Mouse (Mus musculus) heart, postnatal 36 days (tissue): ENCODE measurements around the gene Ift52. TPM values are rescaled to one million over a fixed set of nuclear protein-coding genes. Genes with fewer than 3 reads are reported as not detected.
"Not testable (repeated sequence)": the region's sequence is repeated elsewhere in the genome, so short reads cannot be mapped to it uniquely, and the experiment has no call there.

Experiments
- DNase-seq, 2 experiments: peaks; one replicate each; pipeline ENCODE4 v3.0.0; 2021 to 2022
- intact Hi-C: fragments of 180-260 bp; cut with DNase I; formaldehyde crosslinking; loops from one replicate; pipeline ENCODE4 v1.15.1; 2025
- total RNA-seq, 2 experiments: library from RNA; stranded (reverse); gene quantifications; 2 replicates each; pipeline ENCODE4 v1.2.3; 2021

The Ift52 gene
- total RNA-seq, 2 experiments from 2014 or later = 21.0 to 22.2 TPM

DNA sequence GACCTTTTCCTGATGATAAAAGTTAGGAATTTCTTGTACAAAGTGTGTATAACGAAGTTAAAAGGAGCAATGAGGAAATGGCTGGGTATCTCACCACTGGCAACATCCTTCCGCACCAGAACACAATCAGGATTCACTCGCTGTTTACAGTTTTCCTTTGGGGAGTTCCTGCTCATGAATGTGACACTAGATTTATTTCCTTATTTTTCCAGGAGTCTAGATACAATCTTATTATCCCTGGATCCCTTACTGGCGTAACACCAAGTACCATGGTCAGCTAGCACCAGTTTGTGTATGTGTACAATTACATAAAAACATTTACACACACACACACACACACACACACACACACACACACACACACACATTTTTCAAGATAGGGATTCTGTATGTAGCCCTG, 9.9 kb upstream of the Ift52 start:
- no peak for DNase-seq
- intact Hi-C loops = no loop called here

DNA sequence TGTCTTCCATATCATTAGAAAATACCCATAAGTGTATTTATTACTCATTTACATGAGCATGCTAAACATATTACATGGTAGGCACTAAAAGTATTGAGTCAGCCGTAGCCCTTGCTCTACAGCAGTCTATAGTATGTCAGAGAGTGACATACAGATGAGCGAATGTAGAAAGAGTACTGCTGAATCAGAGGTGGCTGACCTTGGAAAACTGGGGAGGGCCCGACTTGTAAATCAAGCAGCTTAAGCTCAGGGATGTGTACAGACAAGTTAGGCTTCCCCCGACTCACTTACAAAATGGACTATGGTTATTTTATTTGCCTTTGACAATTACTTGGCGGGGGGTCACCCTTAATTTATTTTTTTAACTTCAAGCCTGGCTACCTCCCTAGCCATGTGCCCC, 14.1 kb downstream of the Ift52 start:
- intact Hi-C loops = no loop called here
- no peak for DNase-seq

DNA sequence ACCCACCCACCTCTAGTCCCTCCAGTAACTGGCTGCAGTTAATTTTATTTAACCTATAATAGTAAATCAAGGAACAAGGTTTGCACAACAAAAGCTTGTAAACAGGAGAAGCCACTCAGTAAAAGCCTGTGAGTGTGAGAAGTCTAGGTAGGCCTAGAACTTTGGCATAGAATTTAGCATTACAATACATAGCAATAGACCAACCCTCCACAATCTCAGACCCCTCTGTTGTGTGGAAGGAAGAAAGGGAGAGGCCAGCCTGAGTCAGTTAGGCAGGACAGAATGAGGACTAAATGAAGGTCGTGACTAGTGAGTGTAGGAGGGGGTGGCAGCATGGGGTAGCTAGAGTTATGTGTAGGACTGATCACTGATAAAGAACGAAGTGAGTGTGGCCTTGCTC, 14.6 kb downstream of the Ift52 start:
- DNase-seq = no peak
- intact Hi-C loops = no loop called here

DNA sequence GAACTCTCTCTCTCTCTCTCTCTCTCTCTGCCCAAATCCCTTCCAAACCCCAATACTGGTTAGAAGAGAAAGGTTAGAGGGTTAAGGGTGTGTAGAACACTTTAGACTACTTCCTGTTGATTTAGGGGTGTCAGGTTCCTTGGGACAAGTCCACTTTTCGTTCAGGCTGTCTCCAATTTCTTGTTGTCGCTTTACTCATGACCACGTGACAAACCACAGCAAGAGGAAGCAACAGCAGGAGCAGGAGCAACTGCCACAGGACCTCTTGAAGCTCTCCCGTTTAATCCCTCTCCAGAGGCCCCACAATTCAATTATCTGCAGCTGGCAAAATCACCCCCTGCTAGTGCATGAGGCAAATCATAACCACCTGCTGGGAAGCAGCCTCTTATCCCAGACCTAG, 15.5 kb downstream of the Ift52 start:
- DNase-seq = no peak
- intact Hi-C loops = no loop called here

DNA sequence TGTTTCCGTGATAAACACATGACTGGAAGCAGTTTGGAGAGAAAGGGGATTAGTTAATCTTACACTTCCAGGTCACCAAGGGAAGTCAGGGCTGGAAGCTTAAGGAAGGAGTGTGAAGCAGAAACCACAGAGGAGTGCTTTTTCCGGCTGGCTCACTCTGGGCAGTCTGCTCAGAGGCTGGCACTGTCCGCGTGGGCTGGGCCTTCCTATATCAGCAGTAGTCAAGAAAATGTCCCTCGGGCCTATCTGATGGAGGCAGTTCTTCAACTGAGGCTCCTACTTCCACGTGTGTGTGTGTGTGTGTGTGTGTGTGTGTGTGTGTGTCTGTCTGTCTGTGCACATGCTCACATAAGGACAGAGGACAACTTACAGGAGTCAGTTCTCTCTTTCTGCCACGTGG, 22.8 kb downstream of the Ift52 start:
- no peak for DNase-seq
- intact Hi-C loops = no loop called here

DNA sequence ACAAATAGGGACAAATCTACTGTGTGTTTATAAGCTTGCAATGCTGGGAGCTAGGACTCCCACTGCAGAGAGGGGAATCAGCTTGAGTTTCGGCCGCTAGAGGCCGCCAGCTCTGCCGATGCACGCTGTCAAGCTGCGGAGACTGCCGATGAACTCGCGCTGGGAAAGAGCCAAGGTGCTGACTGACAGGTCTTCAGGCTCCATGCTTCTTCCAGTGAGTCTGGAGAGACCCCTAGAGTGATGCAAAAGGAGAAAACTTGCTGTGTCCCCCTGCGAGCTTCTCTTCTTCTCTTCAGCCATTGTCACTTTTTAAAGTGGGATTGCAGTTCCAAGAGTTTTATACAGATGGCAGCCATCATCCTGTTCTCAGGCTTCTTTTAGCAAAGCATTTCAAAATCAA, 31.0 kb downstream of the Ift52 start:
- peak; percentile 61 to 72 for DNase-seq
- intact Hi-C loops = loop anchor here (1.0 to 5.0 kb wide), 2 partner anchors 282 to 354 kb away; no protein-coding TSS in a partner anchor

DNA sequence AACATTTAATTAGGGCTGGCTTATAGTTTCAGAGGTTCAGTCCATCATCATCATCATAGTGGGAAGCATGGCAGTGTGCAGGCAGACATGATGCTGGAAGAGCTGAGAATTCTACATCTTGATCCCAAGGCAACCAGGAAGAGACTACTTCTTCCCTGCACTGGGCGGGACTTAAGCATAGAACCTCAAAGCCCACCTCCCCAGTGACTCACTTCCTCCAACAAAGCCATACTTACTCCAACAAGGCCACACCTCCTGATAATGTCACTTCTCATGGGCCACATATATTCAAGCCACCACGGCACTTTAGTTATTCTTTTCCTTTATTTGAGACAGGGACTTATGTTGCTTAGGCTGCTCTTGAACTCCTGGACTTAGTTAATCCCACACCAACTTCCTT, 32.0 kb downstream of the Ift52 start:
- intact Hi-C loops = loop anchor here (5.0 kb wide), 1 partner anchor 353 kb away; no protein-coding TSS in a partner anchor

DNA sequence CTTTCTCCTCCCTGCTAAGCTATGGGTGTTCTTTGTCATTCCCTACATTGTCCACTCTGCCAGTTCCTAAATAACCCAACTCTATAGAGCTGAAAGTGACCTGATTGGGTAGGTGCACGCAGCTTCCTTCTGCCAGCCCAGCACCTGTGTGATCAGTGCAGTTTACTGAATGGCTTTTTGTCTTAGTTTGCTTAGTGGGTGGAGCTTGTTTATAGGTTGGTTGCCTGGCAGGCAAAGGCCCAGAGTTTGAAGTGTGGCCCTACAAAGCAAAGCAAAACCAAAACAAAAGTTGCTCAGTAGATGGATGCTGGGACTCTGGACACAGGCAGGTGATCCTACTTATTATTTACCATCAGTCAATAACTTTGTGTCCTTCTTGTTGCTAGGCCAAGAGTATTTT, 34.5 kb downstream of the Ift52 start:
- intact Hi-C loops = no loop called here
- DNase-seq = no peak

More for the DNA sequence above, 32.0 kb downstream of the Ift52 start:
- DNase-seq = no peak

DNA sequence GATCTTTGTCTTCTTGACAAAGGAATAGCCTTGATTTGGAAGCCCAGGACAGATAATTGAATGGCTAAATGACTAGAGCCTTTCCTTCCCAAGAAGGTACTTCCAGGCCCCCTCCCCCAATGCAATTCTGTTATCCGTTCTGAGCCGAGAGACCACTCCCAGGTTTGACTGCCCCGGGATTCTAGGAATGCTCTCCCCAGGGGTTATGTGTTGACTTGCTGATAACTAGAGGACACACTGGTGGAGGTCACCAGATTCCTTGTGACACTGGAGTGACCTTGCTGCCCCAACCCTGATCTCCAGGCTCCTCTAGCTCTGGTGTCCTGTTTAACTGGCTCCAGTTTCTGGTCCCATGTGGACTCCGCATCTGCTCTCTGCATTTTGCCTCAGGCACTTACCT, 34.9 kb downstream of the Ift52 start:
- no peak for DNase-seq
- intact Hi-C loops = no loop called here

DNA sequence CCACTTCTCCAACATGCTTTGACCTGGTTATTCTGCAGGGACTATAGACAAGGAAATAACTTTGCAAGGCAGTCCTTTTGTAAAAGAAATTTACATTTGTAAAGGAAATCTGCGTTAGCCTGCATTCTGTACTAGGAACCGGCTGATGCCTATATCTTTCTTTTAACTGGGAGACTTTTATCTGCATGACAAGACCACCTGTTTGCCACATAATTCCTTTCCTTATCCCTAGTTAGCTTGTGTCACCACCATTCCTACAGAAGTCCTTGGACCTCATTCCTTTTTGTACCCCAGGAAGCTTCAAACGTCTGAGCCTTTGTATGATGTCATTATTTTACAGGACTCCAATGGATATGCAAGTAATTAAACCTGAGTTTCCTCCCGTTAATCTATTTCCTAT, 35.7 kb downstream of the Ift52 start:
- intact Hi-C loops = no loop called here

DNA sequence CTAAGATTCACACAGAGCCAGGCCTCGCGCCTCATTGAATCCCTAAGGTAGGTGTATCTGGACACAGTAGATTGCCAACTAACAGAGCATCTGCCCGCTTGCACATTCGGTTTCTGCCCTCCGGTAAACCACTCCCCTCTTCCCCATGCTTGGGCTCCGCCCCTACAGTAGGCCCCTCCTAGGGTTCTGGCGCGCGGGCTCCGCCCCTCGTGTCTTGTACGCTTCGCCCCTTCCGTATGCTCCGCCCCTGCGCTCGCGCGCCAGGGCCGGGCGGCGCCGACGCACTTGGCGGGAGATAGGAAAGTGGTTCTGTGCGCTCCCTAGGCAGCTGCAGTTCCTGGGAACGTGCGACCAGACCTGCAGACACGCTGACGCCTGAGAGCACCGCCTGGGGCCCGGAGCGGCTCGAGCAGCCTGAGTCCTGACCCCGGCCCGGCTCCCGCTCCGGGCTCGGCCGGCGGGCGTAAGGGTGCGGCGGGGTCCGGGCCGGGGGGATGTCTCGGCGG, 37.2 kb downstream of the Ift52 start, which contains the start of gene Mybl2:
TSS of gene Mybl2 (plus strand) at position 353 of the 506 bp plus-strand sequence.
- intact Hi-C loops = no loop called here
- DNase-seq = peak; percentile 87 to 88

More for the DNA sequence above, 35.7 kb downstream of the Ift52 start:
- DNase-seq = no peak

DNA sequence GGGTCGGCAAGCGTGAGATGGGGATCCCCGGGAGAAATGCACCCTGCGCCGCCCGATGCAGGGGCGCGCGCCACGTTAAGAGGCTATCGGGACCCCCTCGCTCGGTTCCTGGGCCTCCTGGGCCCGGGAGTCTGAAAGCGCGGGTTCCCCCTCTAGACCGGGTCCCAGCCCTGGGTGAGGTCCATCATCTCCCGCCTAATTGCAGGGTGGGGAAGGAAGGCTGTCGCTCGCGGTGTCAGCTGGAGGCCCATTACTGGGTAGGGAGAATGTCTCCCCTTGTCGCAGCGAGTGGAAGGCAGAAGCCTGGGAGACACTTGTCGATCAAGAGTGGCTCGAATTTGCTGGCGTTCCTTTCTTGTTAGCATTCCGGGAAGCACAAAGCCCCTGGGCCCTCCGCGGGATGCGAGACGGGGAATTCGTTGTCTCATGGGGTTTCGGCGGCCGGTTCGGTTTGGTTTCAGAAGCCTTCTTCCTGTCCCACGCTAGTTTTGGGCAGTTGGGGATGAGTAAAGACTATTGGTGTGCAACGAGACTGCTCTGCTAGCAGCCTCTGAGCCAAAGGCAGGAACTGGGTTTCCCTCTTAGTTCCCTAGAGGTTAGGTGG, 37.8 kb downstream of the Ift52 start:
- DNase-seq = peak; percentile 3 to 5
- intact Hi-C loops = no loop called here

DNA sequence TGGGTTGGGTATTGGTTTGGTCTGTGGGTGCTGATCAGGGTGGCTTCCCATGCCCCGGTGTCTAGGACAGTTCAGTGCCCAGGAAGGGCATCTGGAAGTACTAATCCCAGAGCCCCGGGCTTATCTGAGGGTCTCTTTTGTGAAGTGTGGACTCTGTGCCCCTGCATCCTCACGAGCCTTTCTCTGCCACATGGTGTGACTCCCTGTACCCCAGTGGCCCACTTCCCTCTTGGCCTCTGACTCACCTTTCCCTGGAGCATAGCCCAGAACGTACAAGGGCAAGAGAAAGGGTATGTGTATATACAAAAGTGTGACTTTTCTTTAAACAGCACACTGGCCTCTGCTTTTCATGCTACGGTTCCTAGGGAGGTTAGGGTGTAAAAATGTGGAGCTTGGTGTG, 38.6 kb downstream of the Ift52 start:
- intact Hi-C loops = no loop called here
- DNase-seq = no peak

DNA sequence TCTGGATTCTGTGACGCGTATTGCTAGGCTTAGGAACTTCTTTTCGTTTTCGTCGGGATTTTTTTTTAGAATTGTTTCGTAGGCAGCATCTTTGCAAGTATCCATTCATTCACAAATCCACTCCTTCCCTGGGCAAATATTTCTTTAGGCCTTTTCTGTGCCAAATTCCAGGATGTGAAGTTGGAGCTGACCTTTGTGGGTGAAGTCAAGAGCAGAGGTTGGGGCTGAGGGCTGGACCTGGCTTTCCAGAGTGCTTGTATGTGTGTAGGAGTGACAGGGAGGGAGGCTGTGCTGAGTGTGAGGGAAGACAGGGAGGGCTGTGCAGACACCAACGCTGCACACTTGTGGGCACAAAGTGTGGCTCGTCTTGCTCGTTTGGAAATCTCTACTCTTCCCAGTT, 39.4 kb downstream of the Ift52 start:
- intact Hi-C loops = no loop called here
- no peak for DNase-seq

DNA sequence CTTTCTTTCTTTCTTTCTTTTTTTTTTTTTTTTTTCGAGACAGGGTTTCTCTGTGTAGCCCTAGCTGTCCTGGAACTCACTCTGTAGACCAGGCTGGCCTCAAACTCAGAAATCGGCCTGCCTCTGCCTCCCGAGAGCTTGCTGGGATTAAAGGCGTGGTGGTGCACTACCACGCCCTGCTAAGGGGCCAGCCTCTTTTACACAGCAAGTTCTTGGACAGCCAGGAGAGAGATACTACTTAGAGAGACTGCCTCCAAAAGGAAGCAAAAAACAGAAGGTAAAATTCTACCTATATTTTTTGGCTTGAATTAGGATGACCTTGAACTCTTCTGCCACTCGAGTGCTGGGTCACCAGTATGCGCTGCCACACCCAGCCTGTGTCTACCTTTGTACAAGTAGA, 41.8 kb downstream of the Ift52 start:
- intact Hi-C loops, DNase-seq: not testable (repeated sequence)

DNA sequence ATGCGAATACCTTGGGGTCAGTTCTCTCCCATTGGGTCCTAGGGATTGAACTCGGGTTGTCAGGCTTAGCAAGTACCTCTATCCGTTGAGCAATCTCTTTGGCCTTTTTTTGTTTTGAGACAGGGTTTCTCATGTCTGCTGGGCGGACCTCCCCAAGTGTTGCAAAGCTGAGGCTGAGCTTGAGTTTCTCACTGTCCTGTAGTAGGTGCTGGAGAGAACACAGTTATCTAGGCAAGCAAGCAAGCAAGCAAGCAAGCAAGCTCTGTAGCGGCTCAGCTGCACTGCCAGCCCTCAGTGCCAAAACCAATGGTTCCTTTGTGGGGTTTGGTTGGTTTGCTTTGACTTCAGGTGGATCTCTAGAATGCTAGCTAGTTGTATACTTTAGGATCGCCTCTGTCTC, 43.5 kb downstream of the Ift52 start:
- DNase-seq = no peak

DNA sequence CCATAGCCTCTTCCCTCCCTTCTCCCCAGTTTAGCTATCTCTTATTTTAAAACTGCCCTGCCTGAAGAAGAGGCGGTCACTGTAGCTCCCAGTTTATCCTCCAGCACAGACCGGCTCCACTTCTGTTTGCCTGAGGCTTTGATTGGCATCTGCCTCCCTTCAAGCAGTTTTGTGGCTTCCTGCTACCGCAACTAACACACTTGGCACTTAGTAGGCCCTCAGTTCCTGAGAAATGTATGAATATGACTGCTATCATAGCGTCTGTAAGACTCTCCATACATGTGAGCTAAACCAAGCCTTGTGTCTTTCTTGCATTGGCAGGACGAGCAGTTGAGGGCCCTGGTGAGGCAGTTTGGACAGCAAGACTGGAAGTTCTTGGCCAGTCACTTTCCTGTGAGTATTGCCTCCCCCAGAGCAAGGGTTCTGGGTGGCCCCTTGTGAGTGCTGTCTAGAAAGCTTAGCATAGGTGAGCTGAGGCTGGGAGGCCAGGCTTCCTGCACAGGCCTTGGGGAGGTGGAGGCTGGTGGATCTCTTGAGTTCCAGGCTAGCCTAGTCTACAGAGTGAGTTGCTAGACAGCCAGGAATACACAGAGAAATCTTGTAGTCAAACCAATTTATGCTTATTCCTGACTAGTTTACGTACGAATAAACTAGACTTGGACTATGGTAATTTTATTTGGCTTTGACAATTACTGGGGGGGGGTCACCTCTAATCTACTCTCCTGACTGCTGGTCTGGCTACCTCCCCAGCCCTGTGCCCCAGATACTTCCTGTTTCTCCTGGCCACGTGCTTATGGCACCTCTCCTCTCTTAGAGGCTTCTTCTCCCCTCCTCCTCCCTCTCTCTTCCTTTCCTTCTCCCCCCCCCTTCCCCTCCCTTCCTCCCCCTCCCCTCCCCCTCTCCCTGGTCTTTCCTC, 44.3 kb downstream of the Ift52 start:
- DNase-seq = no peak
- intact Hi-C loops = no loop called here

More for the DNA sequence above, 43.5 kb downstream of the Ift52 start:
- intact Hi-C loops = no loop called here

DNA sequence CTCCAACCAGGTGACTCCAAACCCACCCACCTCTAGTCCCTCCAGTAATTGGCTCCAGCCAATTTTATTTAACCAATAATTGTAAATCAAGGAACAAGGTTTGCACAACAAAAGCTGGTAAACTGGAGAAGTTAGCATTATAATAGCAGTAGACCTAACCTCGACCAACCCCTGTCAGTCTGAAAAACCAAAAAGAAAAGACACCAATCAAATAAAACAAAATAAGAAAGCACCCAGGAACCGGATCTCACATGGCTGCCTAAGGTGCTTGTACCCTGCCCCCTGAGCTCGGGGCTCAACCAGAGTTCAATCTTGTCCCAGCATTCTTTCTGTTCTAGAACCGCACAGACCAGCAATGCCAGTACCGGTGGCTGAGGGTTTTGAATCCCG, 45.0 kb downstream of the Ift52 start:
- no peak for DNase-seq
- intact Hi-C loops = no loop called here

DNA sequence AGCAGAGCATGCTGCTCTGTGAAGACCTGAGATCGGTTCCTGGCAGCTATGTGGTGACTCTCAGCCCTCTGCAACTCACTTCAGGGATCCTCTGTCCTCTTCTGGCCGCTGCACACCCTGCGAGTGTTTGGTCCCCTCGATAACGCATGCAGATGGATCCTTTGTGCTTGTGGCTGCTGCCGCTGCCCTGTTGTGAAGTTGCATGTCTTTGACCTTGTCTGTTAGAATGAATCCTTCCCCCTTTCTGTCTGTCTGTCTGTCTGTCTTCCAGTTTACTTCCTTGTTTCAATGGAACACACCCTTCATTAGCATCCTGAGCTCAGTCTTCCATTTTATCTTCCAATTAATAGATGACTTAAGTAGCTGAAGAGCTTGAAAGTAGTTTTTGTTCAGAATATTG, 49.2 kb downstream of the Ift52 start:
- intact Hi-C loops = no loop called here
- no peak for DNase-seq

DNA sequence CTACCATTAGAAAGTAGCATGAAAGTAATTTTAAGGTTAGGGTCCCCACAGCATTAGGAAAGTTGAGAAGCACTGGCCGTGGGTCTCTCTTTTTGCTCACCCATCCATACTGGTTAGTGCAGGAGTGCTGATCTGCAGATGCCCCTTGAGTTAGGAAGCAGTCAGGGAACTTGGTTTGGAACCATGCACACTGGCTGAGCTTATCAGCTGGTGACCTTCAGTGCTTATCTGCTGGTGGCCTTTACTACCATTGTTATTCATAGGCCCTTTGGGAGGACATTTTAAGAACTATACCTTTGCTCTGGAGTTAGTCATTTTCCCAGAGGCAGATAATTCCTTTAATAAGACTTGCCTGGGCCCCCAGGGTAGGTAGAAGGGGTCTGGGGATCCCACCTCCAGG, 50.1 kb downstream of the Ift52 start:
- intact Hi-C loops = no loop called here
- DNase-seq = no peak

DNA sequence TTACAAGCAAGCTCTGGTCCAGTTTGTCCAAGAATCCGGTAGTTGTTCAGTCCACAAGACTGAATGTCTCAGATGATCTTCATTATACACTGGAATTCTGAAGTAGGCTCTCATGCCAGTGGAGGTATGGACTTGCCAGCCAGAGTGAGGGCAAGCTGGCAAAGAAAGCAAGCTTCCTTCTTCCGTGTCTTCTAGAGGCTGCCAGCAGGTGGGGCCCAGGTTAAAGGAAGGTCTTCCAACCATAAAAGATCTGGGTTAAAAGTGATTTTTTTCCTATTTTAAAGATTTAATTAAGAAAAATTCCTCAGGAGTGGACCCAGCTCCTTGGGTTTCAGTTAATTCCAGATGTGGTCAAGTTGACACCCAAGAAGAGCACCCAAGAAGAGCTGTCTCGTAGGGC, 53.1 kb downstream of the Ift52 start:
- intact Hi-C loops = no loop called here
- DNase-seq = no peak

DNA sequence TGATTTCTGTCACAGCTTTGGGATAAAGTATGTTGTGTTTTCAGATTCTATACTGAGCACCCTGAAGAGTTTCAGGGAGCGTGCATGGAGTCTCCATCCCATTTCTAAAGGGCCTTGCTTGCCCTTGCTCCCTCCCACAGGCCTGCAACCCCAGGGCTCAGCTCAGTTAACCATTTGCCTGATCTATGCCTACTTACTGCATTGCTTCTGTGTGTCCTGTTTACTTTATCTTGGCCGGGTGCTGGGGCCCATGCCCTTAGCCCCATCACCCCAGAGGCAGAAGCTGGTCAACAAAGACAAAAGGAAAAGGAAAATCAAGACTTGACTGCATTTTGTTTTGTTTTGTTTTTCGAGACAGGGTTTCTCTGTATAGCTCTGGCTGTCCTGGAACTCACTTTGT, 54.4 kb downstream of the Ift52 start:
- no peak for DNase-seq
- intact Hi-C loops = no loop called here
